Mouse (Mus musculus) layer of hippocampus, adult 11-12 months (tissue): ENCODE data around the gene H2-M5.

Experiments used
- DNase-seq: peaks from one replicate; pipeline ENCODE4 v3.0.0; 2022; ENCODE audit warnings: low spot score

H2-M5 gene

GRCm38 (mm10) chr17:36948286-36948685 lies 41.1 kb downstream of the H2-M5 start:
- DNase-seq, result no peak

DNA sequence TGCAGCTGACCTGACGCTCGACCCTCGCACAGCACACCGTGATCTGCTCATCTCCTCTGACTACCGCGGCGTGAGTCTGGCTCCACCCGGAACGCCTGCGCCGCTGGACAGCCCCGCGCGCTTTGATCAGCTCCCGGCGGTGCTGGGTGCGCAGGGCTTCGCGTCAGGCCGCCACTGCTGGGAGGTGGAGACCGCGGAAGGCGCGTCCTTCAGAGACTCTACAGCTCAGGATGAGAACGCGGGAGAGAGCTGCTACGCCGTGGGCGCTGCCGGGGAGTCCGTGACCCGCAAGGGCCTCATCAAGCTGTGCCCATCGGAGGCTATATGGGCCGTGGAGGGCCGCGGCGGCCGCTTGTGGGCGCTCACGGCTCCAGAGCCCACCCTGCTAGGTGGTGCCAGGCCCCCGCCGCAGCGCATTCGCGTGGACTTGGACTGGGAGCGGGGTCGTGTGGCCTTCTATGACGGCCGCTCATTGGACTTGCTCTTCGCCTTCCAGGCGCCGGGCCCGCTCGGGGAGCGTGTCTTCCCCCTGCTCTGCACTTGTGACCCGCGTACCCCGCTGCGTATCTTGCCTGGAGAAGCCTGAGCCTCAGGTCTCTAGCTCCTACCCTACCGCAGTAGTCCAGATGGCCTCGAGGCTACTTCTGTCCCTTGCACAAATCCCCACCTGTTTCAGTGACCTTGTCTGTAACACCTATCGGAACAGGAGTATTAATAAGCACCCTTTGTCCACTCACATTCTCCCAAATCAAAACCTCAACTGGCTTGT lies 42.1 kb downstream of the H2-M5 start:
- DNase-seq, result peak; percentile 56

DNA sequence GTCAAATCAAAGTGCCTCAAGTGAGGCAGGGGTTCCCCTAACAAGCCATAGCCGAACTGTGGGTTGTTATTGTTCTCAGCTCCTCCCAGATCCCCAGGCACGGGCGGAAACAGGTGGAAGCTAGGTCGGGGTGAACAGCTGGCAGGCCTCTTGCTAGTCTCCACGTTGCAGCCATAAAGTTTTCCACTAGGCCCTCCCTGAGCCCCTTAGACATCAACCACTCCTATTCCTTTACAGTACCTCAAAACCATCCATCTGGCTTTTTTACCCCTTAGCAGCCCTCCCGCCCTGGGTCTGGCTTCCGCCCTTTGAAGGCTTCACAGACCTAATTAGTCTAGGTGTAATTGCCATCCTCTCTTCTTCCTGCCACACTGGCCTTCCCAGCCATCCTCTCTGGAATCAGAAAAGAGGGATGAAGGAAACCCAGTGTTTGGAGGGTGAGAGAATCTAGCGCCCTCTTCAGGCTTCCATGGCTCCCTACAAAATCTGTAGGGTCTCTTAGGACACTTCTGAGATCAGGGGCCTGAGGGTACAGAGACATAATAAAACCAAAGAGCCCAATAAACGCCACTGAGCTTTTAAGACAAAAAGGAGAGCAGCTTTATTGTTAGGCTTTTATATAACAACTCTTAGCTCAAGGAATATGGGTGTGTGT lies 45.1 kb downstream of the H2-M5 start:
- no peak for DNase-seq

- no peak for DNase-seq
Observed at GRCm38 (mm10) chr17:36943691-36944090, 45.6 kb downstream of the H2-M5 start.

- peak; percentile 28 for DNase-seq
Observed at GRCm38 (mm10) chr17:36942791-36943471, 46.4 kb downstream of the H2-M5 start, which contains the start of gene Rnf39. Rnf39 (plus strand) TSS chr17:36942918.

DNA sequence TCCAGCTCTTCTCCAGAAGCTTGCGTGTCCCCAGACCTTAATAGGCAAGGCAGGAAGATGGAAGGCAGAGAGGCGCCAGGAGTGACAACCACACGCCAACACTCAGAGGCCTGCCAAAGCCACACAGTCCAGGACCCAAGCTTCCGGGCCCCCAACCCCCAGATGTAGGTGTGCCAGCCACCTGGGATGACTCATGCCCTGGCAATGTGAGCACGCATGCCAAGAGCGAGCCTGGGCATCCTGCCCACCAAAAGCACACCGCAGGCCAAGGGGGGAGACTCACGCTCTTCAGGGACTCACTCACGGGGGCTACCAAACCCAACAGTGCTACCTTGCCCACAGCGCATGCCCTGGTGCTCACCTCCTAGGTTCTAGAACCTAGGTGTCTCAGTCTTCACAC lies 46.9 kb downstream of the H2-M5 start:
- DNase-seq, result peak; percentile 40

- no peak for DNase-seq
Observed at GRCm38 (mm10) chr17:36938056-36938455, 51.3 kb downstream of the H2-M5 start.
